Mouse (Mus musculus) midbrain, embryonic 11.5 days (tissue): ENCODE measurements around the gene Zfr. TPM values are rescaled to one million over a fixed set of nuclear protein-coding genes. Genes with fewer than 3 reads are reported as not detected.
"Not testable (repeated sequence)": the region's sequence is repeated elsewhere in the genome, so short reads cannot be mapped to it uniquely, and the experiment has no call there.

Source experiments
- ATAC-seq: fragments of 200-750 bp; cut with Nextera tagmentation; 2 replicates; pipeline ENCODE4 v1.8.0; 2017; ENCODE audit warnings: moderate TSS enrichment, moderate library complexity; ENCODE audit not compliant: low FRiP score
- DNase-seq: peaks from one replicate; pipeline ENCODE4 v3.0.0; 2015; ENCODE audit warnings: low spot score; ENCODE audit errors: missing footprints
- H3K27ac ChIP-seq: fragments of 300-500 bp; sonication (generic); 2 replicates; pipeline ENCODE4 v1.5.1; 2014; ENCODE audit warnings: low read depth, low read length
- H3K27me3 ChIP-seq: fragments of 300-500 bp; sonication (generic); 2 replicates; pipeline ENCODE4 v1.6.1; 2014; ENCODE audit warnings: mild to moderate bottlenecking, low read length, moderate library complexity, mixed read lengths; ENCODE audit not compliant: control insufficient read depth, insufficient read depth
- H3K36me3 ChIP-seq: fragments of 300-500 bp; sonication (generic); 2 replicates; pipeline ENCODE4 v1.6.1; 2014; ENCODE audit warnings: mild to moderate bottlenecking, low read length, moderate library complexity, mixed read lengths; ENCODE audit not compliant: control insufficient read depth, insufficient read depth
- H3K4me1 ChIP-seq: fragments of 300-500 bp; sonication (generic); 2 replicates; pipeline ENCODE4 v1.6.1; 2014; ENCODE audit warnings: low read length; ENCODE audit not compliant: control insufficient read depth, insufficient read depth
- H3K4me2 ChIP-seq: fragments of 300-500 bp; sonication (generic); 2 replicates; pipeline ENCODE4 v1.6.1; 2014; ENCODE audit warnings: mild to moderate bottlenecking, moderate library complexity
- H3K4me3 ChIP-seq: fragments of 300-500 bp; sonication (generic); 2 replicates; pipeline ENCODE4 v1.5.1; 2014; ENCODE audit warnings: low read depth, low read length
- H3K9ac ChIP-seq: fragments of 300-500 bp; sonication (generic); 2 replicates; pipeline ENCODE4 v1.6.1; 2014; ENCODE audit warnings: low read length
- H3K9me3 ChIP-seq: fragments of 300-500 bp; sonication (generic); 2 replicates; pipeline ENCODE4 v1.6.1; 2016; ENCODE audit warnings: low read length; ENCODE audit not compliant: control insufficient read depth
- WGBS: fragments of 180-500 bp; shearing (Covaris S2); extraction: QIAGEN DNeasy Blood & Tissue Kit; methylation state at CpG from one replicate; pipeline ENCODE4 v1.1.7; 2014; 5-methylcytosine and 5-hydroxymethylcytosine counted together
- polyA plus RNA-seq: library from polyadenylated mRNA; unstranded; fragments of >200 nt; fragmentation: Nextera tagmentation; extraction: Ambion mirVana; gene quantifications from 2 replicates; pipeline ENCODE4 v1.2.1, GENCODE M21; 2014

The Zfr gene
- polyA plus RNA-seq, 1 experiment from 2014 or later = 137 TPM

GRCm38 (mm10) chr15:12140985-12141729, 23.5 kb downstream of the Zfr start:
- Histone ChIP-seq H3K36me3 (no peaks in the 10 kb centered on the region; the same call in 1 of the 2 replicates), H3K27ac (no peak overlapping the region), H3K4me1 (no peaks in the 10 kb centered on the region), H3K9ac (no peak overlapping the region), H3K27me3 (no peaks in the 10 kb centered on the region), H3K4me3 (no peak overlapping the region), H3K4me2 (no peak overlapping the region), H3K9me3 (no peaks in the 10 kb centered on the region)
- 93% methylated on average over 8 of the region's 8 CpGs for WGBS
- no peak for DNase-seq
- ATAC-seq = no peak

GRCm38 (mm10) chr15:12147423-12147822, 29.8 kb downstream of the Zfr start:
- DNase-seq (no peak), ATAC-seq (no peak)
- H3K9ac ChIP-seq = no peak overlapping the region
- no peak overlapping the region for H3K4me2 ChIP-seq
- H3K4me3 ChIP-seq = no peak overlapping the region
- peaks cover 12% of the 10 kb centered on the region for H3K36me3 ChIP-seq
- 75% methylated on average over 2 of the region's 2 CpGs for WGBS
- H3K27me3 ChIP-seq = no peaks in the 10 kb centered on the region
- no peaks in the 10 kb centered on the region for H3K4me1 ChIP-seq
- no peak overlapping the region for H3K27ac ChIP-seq
- no peaks in the 10 kb centered on the region for H3K9me3 ChIP-seq

GRCm38 (mm10) chr15:12149501-12149900, 31.9 kb downstream of the Zfr start:
- Histone ChIP-seq H3K4me1 (no peaks in the 10 kb centered on the region), H3K9me3 (no peaks in the 10 kb centered on the region), H3K4me3 (no peak overlapping the region), H3K36me3 (peaks cover 15% of the 10 kb centered on the region), H3K27ac (no peak overlapping the region), H3K27me3 (no peaks in the 10 kb centered on the region), H3K4me2 (no peak overlapping the region), H3K9ac (no peak overlapping the region)
- no peak for ATAC-seq
- no peak for DNase-seq
- 95% methylated on average over 6 of the region's 6 CpGs for WGBS

GRCm38 (mm10) chr15:12153747-12154146, 36.1 kb downstream of the Zfr start:
- H3K4me1 ChIP-seq = no peaks in the 10 kb centered on the region
- H3K36me3 ChIP-seq = peaks cover 24% of the 10 kb centered on the region
- no peak overlapping the region for H3K9ac ChIP-seq
- H3K4me2 ChIP-seq = no peak overlapping the region
- H3K4me3 ChIP-seq = no peak overlapping the region
- DNase-seq (no peak), ATAC-seq (no peak)
- H3K27ac ChIP-seq = no peak overlapping the region
- no peaks in the 10 kb centered on the region for H3K27me3 ChIP-seq
- no peaks in the 10 kb centered on the region for H3K9me3 ChIP-seq
- 95% methylated on average over 3 of the region's 3 CpGs for WGBS

GRCm38 (mm10) chr15:12178126-12178525, 60.5 kb downstream of the Zfr start:
- 92% methylated on average over 5 of the region's 5 CpGs for WGBS
- no peak overlapping the region for H3K27ac ChIP-seq
- no peaks in the 10 kb centered on the region for H3K4me1 ChIP-seq
- DNase-seq (no peak), ATAC-seq (no peak)
- H3K27me3 ChIP-seq = no peaks in the 10 kb centered on the region
- no peak overlapping the region for H3K4me2 ChIP-seq
- no peak overlapping the region for H3K9ac ChIP-seq
- no peaks in the 10 kb centered on the region for H3K9me3 ChIP-seq
- H3K4me3 ChIP-seq = no peak overlapping the region
- H3K36me3 ChIP-seq = peaks cover 24% of the 10 kb centered on the region

GRCm38 (mm10) chr15:12181181-12181805, 63.7 kb downstream of the Zfr start:
- not testable (repeated sequence) for H3K9me3 ChIP-seq, H3K9ac ChIP-seq, ATAC-seq, DNase-seq, H3K27me3 ChIP-seq, H3K27ac ChIP-seq, H3K4me3 ChIP-seq, H3K4me2 ChIP-seq, H3K4me1 ChIP-seq
- peaks cover 19% of the 10 kb centered on the region for H3K36me3 ChIP-seq
- 94% methylated on average over 13 of the region's 13 CpGs for WGBS

- WGBS = 79% methylated on average over 25 of the region's 25 CpGs
- DNase-seq = no peak
- Histone ChIP-seq H3K4me1 (no peaks in the 10 kb centered on the region), H3K9me3 (no peaks in the 10 kb centered on the region), H3K27me3 (no peaks in the 10 kb centered on the region), H3K36me3 (peaks cover 3% of the 10 kb centered on the region), H3K27ac (no peak overlapping the region), H3K9ac (no peak overlapping the region), H3K4me2 (no peak overlapping the region), H3K4me3 (no peak overlapping the region)
- no peak for ATAC-seq
These were observed 76.5 kb downstream of the Zfr start for GRCm38 (mm10) chr15:12193880-12194816.

GRCm38 (mm10) chr15:12194817-12195735, 77.4 kb downstream of the Zfr start:
- Histone ChIP-seq H3K9ac (no peak overlapping the region), H3K9me3 (no peaks in the 10 kb centered on the region), H3K4me1 (no peaks in the 10 kb centered on the region), H3K4me3 (no peak overlapping the region), H3K4me2 (no peak overlapping the region), H3K27ac (no peak overlapping the region), H3K27me3 (no peaks in the 10 kb centered on the region), H3K36me3 (peaks cover under 1% of the 10 kb centered on the region; the same call in 1 of the 2 replicates)
- DNase-seq (no peak), ATAC-seq (no peak)
- WGBS = 84% methylated on average over 20 of the region's 20 CpGs
